Mouse (Mus musculus): ENCODE measurements around the gene Coro2b.

DNA sequence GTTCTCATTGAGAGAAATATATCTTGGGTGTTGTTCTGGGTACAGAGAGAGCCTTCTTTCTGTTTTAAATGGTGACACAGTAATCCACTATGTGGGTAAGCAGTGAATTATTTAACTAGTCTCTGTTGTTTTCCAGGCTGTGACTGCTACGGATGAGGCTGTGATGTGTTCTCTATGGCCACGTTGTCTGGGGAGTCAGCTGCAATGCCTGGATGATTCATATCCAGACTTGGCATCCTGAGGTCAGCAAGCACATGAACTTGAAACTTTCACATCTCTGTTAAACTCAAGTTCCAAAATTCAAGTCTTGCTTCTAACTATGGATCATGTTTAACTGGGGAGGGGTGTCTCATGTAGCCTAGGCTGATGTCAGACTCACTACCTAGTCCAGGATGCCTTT, 142.7 kb downstream of the Coro2b start:
- no peak for TF ChIP-seq CTCF (IDR thresholded peaks at IDR 0.05; ENCODE audit: borderline replicate concordance, insufficient read depth, low read length)
- no peak for TF ChIP-seq POLR2A (IDR thresholded peaks at IDR 0.05; ENCODE audit: low read depth, low read length)

Data from embryonic fibroblast, embryonic 13.5 days (primary cell).